Mouse (Mus musculus) CD8-positive naive resting alpha-beta T cell, adult 2 months (primary cell): Measurements from ENCODE around the gene Sema4a.
A peak's percentile ranks its signal among the peaks of the same experiment; 100 is the strongest.
"Not testable (repeated sequence)": the region's sequence is repeated elsewhere in the genome, so short reads cannot be mapped to it uniquely, and the experiment has no call there.

Experiments
- DNase-seq, 2 experiments: peaks; one replicate each; pipeline ENCODE4 v3.0.0; 2022; ENCODE audit warnings: low read depth in 2 of 2, low spot score in 2 of 2

Gene Sema4a

DNA sequence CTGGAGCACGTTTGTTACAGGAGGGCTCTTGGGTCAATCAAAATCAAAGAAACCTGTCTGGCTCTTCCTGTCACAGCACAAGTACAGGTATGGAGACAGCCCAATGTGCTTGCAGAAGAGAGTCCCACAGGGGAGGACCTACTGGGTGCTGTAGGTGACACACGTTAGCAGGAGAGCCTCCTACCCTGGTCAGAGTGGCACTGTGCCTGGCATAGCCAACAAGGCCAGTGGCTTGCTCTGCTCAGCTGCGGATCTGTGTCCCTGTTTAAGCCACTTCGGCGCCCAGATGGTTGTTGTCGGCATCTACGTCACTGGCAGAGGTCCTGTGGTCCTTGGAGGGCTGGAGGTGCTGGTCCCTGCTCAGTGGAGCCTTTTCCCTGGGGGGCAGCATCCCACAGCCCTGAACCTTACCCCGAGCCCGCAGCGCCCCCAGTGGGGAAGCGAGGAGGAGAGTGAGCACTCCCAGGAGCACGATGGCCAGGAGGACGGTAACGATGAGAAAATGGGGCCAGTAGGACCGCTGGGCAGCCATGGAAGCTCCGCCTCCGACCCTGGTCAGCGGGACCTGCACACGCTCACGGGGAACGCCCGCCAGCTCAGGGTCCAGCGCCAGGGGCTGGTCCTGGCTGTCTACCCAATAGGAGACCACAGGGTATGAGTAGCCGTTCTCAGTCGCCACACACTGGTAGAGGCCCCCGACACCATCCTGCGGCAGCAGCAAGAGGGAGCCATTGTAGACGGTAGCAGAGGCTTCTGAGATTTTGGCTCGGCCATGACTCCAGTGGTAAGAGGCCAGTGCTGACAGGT, 24.4 kb downstream of the Sema4a start:
- no peak for DNase-seq

DNA sequence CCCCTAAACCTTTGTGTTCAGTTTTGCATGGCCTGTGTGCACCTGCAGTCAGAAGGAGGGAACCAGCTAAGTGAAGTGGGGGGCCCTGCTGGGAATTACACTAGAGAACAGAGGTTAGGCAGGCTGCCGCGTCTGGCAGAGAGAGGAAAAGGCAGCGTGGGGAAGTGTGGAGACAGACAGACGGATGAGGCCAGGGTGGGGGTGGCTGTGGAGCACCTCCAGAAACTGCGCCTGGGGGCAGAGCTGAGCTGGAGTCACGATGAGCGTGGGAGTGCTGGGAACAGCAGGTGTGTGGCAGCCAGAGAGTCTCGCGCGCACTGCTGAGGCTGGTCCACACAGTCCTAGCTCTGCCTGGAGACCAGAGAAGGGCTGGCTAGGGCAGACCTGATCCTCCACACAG, 25.5 kb downstream of the Sema4a start:
- no peak for DNase-seq

DNA sequence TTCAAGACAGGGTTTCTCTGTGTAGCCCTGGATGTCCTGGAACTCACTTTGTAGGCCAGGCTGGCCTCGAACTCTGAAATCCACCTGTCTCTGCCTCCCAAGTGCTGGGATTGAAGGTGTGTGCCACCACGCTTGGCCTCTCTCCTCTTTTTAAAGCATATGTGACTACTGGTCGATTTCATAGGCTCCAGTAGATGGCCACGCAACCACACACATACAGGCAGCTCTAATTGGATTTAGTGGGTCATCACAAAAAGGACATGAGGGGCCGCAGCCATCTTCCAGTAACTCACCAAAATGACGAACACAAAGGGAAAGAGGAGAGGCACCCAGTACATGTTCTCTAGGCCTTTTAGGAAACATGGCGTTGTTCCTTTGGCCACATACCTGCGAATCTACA, 32.3 kb downstream of the Sema4a start:
- not testable (repeated sequence) for DNase-seq

DNA sequence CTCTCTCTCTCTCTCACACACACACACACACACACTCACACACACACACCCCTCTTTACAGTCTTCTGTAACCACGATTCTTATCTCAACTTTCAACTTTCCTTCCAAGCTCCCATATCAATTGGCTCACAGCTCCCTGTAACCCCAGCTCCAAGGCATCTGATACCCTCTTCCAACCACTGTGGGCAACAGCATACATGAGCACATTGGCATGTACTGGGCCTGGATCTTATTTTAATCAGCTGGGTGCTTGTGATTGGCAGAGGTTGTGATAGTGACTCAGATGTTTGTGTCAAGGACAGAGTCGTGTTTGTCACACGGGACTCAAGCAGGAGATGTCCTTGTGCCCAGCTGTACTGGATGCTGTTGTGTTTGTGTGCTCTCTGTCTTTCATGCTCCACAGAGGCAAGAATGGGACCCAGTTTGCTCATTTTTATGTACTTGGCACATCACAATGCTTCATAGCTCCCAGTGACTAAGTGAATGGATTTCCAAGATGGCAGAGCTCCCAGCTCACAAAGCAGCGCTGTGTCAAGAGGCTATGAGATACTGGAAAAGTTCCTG, 33.6 kb downstream of the Sema4a start:
- no peak for DNase-seq

DNA sequence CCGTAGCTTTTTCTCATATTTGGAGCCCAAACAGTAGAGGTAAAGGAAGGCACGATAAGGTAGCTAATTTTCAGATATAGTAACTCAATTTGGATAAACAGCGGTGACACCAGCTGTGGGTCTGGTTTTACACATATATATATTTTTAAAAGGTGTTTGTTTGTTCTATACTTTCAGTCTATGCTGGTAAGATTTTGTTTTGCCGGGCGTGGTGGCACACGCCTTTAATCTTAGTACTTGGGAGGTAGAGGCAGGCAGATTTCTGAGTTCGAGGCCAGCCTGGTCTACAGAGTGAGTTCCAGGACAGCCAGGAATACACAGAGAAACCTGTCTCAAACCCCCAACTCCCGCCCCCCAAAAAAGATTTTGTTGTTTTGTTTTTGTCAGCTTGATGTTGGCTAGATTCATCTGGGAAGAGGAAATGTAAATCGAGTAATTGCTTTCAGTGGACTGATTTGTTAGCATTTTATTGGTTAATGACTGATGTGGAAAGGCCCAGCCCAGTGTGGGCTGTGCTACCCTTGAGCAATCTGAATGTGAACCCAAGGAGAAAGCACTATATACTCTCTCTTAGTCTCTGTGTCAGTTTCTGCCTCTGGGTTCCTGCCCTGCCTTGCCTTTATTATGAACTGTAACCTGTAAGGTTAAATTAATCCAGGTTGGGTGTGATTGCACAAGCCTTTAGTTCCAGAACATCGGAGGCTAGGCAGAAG, 35.1 kb downstream of the Sema4a start:
- no peak for DNase-seq

DNA sequence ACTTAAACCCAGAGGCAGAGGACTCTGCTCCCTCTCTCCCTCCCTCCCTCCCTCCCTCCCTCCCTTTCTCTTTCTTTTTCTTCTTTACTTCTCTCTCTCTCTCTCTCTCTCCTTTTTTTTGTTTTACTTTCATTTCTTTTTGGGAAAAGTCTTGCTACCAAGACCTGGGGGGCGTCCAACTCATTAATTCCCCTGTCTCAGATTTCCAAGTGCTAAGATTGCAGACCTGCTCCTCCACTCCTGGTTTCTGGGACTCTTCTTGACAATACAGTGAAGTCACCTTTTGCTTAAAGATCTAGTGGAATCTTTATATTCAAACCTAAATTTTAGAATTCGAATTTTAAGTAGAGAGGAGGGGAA, 35.7 kb downstream of the Sema4a start:
- no peak for DNase-seq

DNA sequence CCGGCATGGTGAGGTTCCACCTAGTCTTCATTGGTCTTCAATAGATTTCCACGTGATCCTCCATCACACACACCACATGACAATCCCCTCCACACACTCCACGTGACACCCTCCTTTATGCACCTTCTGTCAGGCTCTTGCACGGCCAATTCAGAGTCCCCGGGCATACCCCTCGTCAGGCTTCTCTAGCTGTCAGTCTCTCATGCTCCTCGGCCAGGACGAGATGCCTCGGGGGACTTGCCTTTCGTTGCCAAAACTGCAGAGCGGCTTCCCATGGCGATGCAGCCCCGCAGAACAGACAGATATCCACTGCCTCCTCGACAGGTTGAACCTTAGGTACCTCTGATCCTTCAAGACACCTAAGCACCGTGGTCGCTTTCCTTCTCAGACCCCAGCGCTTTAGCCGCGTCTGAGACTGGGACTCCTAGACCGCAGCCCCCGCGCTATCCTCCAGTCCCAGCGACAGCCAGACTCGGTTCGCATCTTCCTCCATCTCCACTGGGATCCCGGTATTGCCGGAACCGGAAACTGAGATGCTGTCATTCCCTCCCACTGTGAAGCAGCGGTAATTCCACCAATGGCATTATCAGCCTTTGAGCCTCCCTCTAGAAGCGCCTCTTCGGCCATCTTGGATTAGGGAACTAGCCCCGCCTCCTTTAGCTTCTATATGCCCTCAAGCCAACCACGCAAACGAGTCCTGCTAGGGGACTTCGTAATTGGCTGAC, 36.2 kb downstream of the Sema4a start, which contains the start of gene Slc25a44:
Gene Slc25a44, minus strand, starts transcription at position 535 of the 725 bp plus-strand sequence.
- DNase-seq: peak; percentile 86 to 92

DNA sequence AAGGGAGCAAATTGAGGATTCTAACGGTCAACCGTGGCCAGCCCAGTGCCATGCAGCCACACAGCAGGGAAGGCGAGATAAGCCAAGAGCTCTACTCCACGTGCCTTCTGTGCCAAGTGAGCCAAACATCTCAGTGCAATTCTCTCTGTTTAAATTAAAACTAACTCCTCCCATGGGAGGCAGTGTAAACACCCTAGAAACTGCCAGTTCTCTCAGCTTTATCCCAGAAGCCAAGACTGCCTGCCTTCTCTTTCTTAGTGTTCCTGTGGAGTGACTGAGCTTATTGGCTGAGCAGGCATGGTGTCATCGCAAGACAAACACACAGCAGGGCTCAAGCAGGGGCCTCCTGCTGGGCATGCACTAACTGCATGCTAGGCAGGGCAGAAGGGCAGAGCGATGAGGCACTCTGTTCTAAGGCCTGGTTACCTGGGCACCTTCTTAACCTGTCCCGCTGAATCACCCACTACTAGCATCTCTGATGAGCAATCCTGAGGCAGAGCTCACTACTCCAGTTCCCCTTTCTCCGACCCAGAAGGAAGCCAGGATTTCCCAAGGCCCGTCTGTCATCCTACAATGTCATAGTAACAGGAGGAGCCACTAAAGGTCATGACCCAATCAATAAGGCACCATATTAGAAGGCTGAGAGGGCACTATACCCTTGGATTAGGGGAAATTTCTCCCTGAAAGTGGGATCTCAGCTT, 38.8 kb downstream of the Sema4a start:
- DNase-seq: no peak

DNA sequence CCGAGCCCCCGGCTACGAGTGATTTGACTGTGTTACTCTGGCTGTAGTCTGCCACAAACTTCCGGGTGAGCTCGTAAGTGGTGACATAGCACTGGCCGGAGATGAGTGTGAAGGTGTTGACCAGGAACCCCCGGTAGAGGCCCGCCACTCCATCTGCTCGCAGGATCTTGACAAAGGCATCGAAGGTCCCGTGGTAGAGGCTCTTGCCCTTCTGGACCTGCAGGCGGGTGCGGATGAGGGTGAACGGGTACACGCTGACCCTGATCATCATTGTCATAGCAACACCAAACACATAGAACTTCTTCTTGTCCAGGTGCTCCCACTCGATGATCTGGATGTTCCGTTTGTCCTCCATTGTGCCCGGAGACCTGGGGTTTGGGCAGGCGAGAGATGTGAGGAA, 40.2 kb downstream of the Sema4a start:
- no peak for DNase-seq

DNA sequence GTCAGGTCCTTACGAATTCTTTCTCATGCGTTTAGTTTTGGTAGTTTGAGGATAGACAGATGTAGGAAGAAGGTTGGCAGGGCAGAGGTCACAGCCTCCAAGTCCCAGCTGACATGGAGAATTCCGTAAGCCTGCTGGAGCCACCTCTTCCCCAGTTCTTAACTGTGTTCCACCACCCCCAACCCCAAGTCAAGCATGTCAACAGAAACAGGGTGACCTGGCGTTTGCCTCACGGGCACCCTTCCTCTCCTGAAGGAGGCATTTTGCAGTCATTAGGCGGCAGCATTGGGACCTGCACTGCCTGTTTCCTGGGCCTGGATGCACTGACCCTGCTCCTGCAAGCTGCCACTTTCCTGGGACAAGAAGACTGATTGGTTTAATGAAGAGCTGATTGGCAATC, 43.0 kb downstream of the Sema4a start:
- DNase-seq: no peak

DNA sequence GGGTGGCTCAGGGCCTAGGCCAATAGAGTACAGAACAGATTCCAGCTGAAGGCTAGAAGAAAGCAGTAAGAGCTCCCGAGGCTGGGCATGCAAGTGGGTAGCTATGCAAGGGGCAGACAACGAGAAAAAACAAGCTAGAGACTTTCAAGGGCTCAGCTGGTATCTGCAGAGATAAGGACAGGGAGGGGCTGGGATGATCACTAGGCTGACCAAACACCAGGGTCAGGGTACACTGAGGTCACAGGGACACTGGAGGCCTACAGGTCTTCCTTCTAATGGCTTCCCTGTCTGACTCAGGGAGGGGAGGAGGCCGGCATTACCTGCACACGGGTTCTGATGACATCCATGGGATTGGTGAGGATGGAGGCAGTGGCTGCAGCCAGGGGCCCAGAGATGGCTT, 45.3 kb downstream of the Sema4a start:
- no peak for DNase-seq

DNA sequence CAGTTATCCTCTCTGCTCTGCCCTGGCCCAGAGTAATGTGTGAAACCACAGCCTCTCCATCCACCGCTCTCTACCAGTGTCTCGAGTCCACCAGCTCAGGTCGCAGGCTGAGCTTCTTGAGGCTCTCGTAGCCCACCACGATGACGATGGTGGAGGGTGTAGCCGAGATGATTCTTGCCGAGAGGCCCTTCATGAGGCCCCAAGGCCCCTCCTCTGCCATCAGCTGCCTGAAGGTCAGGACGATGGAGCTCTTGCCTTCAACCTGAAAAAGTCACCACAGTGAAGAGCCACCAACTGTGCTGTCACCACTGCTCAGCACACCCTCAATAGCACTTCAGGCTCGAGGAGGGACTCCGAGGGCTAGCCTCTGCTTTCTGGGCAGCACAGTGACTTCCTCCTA, 48.3 kb downstream of the Sema4a start:
- no peak for DNase-seq

DNA sequence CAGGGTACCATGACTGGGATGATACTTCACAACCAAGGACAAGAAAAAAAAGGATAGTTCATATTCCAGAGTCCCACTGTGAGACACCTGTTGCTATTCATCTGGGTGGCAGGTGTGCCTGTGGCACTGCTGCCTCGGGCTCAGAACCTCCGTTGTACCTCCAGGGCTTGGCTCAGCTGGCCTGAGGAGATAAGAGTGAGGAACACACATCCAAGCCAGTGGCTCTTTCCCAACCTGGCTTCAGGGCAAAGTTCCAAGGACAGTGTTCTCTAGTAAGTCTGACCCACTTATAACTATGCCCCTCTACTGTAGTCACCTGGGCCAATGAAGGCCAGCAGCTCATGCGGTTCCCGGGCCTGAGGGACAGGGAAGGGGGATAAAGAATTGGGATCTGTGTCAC, 49.3 kb downstream of the Sema4a start:
- DNase-seq: no peak

DNA sequence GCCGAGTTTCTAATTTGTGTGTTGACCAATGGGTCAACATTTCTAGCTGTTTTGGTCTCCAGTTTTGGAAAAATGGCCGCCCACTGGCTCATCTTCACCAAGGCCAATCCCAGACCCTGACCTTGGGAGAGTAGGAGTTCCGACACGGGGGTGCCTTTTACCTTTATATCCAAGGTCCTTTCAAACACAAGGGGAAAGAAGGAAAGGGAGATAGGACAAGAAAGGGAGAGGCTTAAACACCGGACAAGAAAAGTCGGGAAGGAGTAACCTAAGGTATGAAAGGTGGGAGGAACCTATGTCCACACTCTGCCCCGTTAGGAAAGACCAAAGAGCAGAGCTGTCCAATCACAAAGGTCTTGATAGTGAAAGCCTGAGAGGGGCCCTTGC, 50.3 kb downstream of the Sema4a start:
- DNase-seq: no peak

DNA sequence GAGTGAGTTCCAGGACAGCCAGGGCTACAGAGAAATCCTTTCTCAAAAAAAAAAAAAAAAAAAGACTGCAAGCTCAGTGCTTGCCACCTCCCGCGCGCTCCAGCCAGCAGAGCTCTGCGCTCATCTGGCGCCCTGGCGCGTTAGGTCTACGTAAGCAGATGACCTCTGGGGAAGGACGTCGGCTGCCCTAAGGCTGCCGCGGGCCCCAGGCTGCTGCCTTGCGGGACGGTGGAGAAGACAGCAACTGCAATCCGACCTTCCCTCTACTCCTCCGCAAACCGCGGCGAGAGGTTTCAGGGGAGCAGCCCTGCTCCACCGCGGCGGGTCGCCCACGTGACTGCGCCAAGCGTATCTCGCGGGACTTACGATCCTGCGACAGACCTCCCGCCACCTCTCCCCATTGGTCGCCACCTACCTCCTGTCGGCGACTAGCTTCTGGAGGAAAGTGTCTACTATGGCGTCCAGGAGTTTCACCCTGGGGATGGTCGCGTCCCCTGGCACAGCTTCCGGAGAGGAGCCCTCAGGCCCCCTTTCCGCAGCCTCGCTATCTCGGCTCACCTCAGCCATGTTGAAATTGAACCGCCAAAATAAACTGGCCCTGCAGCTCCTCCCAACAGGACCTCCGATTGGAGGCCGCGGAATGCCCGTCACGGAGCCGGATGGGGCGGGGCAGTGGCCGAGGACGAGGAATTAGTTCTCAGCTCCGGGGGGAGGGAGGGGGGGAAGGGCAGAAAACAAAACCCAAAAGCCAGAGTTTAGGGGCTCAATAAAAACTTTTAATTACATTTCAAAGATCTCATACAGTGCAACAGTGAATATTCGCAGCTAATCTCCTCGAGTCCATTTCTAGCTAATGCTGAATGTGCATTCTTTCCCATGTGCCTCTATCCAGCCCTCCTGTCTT, 51.0 kb downstream of the Sema4a start, which contains the start of gene Pmf1:
Gene Pmf1, minus strand, starts transcription at position 591 of the 904 bp plus-strand sequence.
- peak; percentile 83 to 87 for DNase-seq

DNA sequence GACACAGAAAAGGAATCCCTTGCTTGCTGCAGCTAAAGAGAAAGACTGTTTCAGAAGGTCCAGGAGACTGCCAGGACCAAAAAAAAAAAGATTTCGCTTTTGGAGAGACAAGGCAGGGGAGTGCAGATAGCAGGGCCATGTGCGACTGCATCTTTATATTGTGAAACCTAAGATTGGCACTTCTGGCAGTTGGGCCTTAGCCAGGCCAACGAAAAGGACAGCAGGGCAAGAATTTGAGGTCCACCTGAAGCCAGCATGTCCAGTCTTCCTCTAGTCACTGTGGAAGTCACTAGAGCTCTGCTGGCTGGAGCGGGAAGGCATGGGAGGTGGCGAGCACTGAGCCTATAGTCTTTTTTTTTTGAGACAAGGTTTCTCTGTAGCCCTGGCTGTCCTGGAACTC, 52.0 kb downstream of the Sema4a start:
- no peak for DNase-seq

DNA sequence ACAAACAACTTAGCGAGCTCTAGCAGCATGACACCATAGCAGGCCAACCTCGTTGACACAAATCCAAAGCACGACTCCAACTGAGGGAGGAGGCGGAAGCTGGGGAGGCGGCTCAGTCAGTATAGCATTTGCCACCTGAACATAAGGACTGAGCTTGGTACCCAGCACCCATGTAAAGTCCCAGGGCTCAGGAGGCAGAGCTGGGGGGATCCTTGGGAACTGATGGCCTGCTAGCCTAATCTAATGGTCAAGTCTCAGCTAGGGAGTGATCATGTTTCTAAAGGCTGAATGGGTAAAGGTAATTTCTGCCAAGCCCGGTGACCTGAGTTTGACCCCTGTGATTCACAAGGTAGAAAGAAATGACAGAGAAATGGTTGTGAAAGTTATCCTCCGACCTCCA, 53.5 kb downstream of the Sema4a start:
- no peak for DNase-seq

DNA sequence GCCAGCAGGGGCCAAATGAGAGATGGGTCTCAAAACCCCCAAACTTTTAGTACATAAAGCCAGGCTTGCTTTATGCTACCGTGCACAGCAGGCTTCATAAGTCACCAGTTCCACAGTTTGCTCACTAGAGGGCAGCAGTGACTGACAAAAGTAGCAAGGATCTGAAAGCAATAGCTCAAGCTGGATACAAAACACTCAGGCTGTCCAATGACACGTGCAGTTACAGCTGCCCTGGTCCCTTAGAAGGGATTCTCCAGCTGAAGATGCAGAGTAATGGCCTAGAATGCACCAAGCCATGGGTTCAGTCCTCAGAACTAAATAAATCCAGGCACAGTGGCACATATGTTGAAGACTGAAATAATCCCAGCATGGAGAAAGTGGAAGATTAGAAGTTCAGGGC, 53.9 kb downstream of the Sema4a start:
- DNase-seq: peak; percentile 59 to 66

DNA sequence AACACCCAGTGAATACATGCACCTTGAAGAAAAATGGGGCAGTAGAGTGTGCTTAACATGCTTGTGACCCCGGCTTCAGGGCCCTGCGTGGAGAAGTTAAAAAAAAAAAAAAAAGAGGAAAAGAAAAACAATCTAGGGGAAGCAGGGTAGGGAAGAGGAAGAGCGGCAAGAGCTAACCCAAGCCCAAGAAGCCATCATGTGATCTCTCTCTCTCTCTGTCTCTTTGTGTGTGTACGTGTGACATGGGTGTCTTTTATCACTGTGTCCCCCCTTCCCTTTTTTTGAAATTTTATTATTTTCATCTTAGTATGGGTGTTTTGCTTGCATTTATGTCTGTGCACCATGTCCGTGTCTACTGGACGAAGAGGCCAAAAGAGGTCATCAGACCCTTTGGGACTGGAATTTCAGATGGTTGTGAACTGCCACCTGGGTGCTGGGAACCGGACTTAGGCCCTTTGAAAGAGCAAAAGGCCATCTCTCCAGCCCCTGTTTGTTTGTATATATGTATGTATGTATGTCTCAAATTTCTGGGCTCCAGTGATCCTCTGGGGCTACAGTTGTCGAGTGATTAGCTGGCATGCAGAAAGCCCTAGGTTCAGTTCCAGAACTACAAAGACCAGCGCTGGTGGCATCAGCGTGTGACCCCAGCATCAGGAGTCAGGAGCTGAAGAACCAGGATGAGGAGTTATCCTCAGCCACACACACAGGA, 57.3 kb downstream of the Sema4a start:
- no peak for DNase-seq
